Mouse (Mus musculus) WW6 (cell line): ENCODE measurements around the gene Ccr1l1.
"Not testable (repeated sequence)": the region's sequence is repeated elsewhere in the genome, so short reads cannot be mapped to it uniquely, and the experiment has no call there.

Source experiments
- DNase-seq: peaks from one replicate; pipeline ENCODE4 v3.0.0-alpha.2; 2013; ENCODE audit warnings: low read depth, low spot score

The Ccr1l1 gene

DNA sequence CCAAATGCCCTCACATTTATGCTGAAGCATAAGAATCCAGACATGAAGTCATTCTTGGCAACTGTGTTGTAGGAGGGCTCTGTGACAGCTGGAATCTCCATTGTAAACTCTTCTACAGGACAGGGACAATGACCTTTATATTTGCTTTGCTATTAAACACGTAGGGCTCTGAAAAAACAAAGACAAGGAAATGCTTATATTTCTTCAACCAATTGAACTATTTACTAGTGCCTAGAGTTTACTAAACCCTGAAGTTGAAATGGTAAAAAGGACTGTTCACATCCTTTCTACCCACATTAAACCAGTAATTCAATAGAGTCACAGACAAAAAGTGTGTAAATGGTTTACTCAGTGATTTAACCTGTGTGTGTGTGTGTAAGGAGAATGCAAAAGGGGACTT, at the start of gene Ccr1l1:
Gene Ccr1l1 (minus strand): TSS at position 101 of the 400 bp plus-strand sequence.
- DNase-seq, result no peak

DNA sequence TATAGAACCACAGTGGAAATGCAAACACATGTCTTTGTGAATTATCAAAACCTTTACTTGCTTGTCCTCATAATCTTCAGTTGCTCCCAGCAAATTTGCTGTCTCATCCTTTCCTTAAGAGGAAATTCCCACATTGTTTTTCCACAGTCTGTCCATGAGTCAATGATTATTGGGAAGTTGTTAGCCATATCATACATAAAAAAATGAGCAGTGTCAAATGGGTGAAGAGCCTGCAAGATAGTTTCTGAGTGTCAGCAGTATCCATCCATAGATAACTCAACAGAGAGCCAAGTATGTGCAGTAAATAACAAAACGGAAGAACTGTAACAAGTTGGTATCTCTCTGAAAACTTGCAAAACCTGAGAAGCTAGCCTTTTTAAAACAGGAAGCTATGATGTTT, 43.5 kb upstream of the Ccr1l1 start, which contains the start of gene Ccr3:
Gene Ccr3 (plus strand): TSS at position 301 of the 400 bp plus-strand sequence.
- DNase-seq, result no peak

- DNase-seq, result no peak
These were observed 41.7 kb upstream of the Ccr1l1 start for GRCm38 (mm10) chr9:124019887-124020286.

GRCm38 (mm10) chr9:124016048-124016447, 37.8 kb upstream of the Ccr1l1 start:
- no peak for DNase-seq

DNA sequence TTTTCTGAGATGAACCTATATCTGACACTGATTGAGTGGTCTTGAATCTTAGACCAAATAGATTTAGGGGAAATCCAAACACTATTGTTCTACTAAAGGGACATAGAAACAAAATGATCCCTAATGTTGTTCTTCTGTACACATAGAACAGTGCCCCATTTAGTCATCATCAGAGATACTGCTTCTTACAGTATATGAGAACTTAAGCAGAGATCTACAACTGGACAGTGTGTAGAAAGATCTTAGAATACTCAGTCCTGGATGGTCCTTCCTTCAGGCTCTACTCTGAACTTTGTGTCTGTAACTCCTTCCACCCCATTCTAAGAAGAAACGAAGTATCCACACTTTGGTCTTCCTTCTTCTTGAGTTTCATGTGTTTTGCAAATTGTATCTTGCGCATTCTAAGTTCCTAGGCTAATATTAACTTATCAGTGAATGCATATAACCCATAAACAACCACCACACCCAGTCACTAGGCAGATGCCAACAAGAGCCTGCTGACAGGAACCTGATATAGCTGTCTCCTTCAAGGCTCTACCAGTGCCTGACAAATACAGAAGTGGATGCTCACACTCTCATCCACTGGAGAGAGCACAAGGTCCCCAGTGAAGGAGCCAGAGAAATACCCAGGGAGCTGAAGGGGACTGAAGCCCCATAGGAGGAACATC, 36.9 kb upstream of the Ccr1l1 start:
- DNase-seq, result no peak

DNA sequence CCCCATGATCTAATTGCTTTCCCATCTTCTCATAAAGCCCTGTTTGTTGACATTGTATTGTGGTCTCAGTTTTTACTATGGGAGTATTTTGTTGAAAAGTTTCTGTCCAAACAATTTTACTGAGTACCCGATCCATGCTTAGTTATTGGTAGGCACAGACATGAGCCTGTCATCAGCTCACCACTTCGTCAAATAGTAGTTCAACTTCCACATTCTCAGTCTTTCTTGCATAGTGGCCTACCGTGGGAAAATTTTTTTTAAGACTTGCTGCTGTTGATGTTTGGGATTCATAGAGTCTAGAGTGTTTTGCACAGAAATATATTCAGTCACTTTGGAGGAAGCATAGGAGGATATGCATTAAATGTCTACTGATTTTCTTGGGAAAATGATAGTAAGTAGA, 35.1 kb upstream of the Ccr1l1 start:
- DNase-seq, result no peak

DNA sequence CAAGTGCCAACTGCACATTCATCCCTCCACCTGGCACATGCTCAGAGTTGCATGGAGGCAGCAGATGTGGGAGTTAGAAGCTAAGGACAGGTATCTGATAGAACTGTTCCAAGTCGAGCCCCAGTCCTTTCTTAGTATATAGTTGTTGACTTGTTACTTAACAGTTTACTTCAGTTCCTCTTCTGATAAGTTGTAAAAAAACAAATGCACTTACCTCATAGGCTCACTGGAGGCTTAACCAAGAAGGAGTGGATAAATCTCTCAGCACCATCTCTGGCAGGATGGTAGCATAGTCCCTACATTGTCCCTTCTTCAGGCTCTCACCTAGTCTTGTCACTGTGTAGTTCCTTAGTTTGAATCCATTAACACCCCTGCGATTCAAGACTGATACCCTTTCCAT, 34.5 kb upstream of the Ccr1l1 start:
- no peak for DNase-seq

DNA sequence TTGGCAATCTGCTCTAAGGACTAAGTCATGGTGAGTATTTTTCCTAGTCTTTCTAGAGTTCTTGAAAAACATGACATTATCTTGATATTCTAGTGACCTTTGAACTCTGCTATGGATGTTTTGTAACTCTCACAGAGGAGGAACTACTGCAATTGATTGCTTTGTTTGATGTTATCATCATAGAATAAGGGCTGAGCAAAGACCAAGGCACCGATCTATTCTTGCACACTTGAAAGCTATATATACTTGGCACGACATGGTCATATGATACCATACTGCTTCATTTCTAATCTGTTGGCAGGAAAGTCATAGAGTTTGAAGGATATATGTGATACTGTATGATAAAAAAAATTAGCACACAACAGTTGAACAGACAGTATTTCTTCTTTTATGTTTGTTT, 21.6 kb upstream of the Ccr1l1 start:
- no peak for DNase-seq

DNA sequence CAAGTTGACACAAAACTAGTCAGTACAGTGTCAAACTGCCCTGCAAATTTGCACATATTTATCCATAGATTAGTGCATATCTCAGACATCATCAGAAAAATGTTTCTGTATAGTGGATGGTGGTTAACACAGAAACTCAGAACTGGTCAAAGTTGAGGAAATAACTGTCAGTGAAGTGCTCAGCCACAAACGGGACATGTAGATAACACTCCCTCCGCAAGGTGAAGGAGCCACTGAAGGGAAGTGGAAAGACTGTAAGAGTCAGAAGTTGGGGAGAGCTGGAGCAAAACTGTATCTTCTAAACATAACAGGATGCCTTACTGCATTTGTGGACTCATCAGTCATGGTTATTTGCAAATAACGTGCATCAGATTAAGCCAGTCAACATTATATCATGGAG, 19.5 kb upstream of the Ccr1l1 start:
- no peak for DNase-seq

- no peak for DNase-seq
These were observed 13.2 kb upstream of the Ccr1l1 start for GRCm38 (mm10) chr9:123991312-123991906.

DNA sequence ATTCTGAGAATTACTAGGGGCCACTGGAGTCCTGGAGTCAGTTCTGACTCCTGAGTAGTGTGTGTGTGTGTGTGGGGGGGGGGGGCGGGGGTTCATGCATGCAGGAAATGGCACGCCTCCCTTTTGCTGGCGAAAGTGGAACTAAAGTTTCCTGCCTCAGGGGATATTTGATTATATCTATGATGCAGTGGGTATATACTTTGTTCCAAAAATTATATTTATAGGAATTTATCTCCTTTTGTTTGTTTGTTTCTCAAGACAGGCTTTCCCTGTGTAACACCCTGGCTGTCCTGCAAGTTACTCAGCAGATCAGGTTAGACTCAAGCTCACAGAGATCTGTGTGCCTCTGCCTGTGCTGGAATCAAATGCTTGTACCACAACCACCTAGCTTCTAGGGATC, 11.5 kb upstream of the Ccr1l1 start:
- DNase-seq, result no peak

- DNase-seq, result no peak
These were observed 8.0 kb upstream of the Ccr1l1 start for GRCm38 (mm10) chr9:123986217-123986616.

DNA sequence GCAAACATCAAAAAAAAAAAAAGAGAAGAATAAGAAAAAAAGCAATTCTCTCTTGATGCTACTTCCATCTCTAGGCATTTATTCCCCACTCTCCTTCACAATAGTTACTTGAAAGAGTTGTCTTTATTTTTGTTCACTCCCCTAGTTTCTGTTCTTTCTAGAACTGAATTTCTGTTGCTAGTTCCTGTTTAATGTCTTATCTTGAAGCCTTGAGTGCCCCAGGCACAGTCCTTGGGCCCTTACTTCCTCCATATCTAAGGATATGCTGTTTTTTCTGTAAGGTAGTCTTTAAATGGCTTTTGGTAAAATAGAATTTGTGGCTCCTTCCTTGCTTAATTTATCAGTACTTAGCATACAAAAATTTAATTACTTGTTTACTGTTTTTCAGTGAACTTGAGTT, 6.7 kb upstream of the Ccr1l1 start:
- no peak for DNase-seq

GRCm38 (mm10) chr9:123982720-123983119, 4.5 kb upstream of the Ccr1l1 start:
- no peak for DNase-seq

- no peak for DNase-seq
These were observed 3.7 kb upstream of the Ccr1l1 start for GRCm38 (mm10) chr9:123981909-123982308.

DNA sequence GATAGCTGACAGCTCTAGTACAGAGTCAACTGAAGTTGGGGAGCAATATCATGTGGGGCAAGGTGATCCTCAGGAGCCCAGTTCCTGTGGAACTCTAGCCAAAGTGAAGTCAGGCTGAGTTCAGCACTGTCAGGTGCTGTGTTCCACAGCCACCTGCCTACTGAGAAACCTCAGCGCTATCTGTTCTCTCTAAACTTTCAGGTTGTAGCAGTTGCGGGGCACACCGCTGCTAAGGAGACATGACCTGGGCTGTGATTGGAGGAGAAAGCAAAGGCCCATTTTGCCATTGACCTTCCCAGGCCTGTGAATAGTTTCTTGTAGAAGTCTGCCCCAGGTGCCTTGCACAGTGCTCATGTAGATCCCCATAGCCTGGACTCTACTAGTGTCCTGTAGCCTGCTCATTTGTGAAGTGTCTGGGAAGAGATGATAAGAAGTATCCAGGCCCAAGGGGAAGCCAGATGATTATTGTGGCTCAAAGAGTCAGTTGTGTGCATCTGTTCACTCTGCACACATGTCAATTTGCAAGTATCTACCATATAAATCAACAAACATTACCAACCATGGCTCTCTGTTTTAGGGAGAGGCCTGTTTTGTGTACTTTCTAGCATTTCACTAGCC, 2.8 kb upstream of the Ccr1l1 start:
- not testable (repeated sequence) for DNase-seq

- no peak for DNase-seq
These were observed 1.1 kb downstream of the Ccr1l1 start for GRCm38 (mm10) chr9:123976876-123977663.

GRCm38 (mm10) chr9:123975630-123976029, 2.6 kb downstream of the Ccr1l1 start:
- no peak for DNase-seq

DNA sequence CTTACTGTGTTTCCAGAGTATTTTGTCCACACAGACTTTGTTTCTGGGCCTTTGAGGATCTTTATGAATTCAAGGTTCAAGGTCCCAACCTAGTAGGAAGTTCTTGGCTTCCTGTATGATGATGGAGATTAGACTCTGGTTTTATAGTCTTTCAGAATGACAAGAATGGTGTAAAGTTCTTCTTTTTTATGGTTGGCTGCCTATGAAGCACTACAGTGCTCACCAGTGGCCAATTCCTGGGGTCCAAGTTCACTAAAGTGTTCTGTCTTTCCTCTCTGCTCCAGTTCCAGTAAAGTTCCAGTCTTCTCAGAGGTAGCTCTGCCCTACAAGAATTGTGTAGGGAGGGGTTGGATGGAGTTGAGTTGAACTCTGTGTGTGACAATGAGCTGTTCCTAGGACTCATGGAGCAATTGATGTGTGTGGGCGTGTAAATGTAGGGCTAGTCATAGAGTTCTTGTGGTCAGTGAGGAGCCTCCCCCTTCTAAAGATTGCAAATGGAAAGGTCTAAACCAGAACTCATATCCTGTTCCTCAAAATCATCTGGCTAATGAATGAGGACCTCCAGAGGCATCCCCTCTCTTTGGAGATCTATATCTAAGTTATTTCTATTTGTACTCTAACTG, 9.8 kb downstream of the Ccr1l1 start, which contains the start of gene Ccr1:
Gene Ccr1 (minus strand): TSS at position 403 of the 623 bp plus-strand sequence.
- DNase-seq, result no peak

DNA sequence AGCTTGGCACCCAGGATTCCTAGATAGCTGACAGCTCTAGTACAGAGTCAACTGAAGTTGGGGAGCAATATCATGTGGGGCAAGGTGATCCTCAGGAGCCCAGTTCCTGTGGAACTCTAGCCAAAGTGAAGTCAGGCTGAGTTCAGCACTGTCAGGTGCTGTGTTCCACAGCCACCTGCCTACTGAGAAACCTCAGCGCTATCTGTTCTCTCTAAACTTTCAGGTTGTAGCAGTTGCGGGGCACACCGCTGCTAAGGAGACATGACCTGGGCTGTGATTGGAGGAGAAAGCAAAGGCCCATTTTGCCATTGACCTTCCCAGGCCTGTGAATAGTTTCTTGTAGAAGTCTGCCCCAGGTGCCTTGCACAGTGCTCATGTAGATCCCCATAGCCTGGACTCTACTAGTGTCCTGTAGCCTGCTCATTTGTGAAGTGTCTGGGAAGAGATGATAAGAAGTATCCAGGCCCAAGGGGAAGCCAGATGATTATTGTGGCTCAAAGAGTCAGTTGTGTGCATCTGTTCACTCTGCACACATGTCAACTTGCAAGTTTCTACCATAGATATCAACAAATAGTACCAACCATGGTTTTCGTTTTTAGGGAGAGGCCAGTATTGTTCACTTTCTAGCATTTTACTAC, 11.2 kb downstream of the Ccr1l1 start:
- DNase-seq, result not testable (repeated sequence)

DNA sequence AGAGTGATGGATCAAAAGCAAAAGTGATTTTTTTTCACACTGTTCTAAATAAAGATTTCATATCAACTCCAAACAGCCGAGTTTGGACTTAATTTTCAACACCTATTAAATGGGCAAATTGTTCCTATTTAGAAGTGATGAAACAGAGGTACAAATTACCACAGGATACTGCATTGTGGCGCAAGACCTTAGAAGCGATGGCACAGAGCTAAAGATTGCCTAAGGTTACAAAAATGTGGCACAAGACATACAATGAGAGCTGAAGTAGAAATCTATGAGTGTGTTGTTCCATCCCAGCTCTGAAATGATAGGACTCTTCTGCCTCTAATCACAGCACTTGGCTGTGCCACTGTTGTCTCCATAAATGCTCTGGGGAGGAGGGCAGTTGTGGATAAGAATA, 13.4 kb downstream of the Ccr1l1 start:
- no peak for DNase-seq
